ENCODE assay signal across 8 mouse cellular contexts in genomic region chr10:76032402-76033118, GRCm38 (mm10). TPM values are rescaled to one million over a fixed set of nuclear protein-coding genes. Genes with fewer than 3 reads are reported as not detected.
A peak's percentile ranks its signal among the peaks of the same experiment; 100 is the strongest.
DNase-seq lines count a peak whose midpoint lies in the region; ATAC-seq lines count a peak whose summit lies in the region.

TSS of gene Zfp280b (plus strand) at chr10:76032650.

- intact Hi-C loops in gastrocnemius, postnatal 14 days (cut with DNase I; ENCODE audit: low total_unique reads) = no loop called here
- intact Hi-C loops in left cerebral cortex, postnatal 10 days (cut with DNase I) = no loop called here

- peak; percentile 90 for DNase-seq in adipocyte (ENCODE audit: low spot score)
- peak; percentile 99 for DNase-seq in embryo, embryonic 10 days (ENCODE audit: low spot score)
- DNase-seq in gastrocnemius, postnatal 14 days = peak; percentile 96
- peak; percentile 94 to 97 for DNase-seq in left cerebral cortex, postnatal 10 days (ENCODE audit: extremely low spot score in 1 of 2, low spot score in 2 of 2)
- peak; percentile 93 for DNase-seq in right cerebral cortex, postnatal 25 days
- DNase-seq in urinary bladder, postnatal 4 days (ENCODE audit: low spot score in 2 of 2) = peak; percentile 90 to 95

- ATAC-seq in inflammation-experienced regulatory T-cells, adult 6 months = peak; percentile 90
- peak; percentile 99 for ATAC-seq in megakaryocyte-erythroid progenitor cell, adult 5-6 weeks (replicated peaks; ENCODE audit: low FRiP score, low TSS enrichment, poor library complexity, severe bottlenecking)

RNA-seq across cellular contexts. Expression of gene Zfp280b, which starts in this region (rescaled TPM):
- 1 to 10 TPM; 7.5 TPM for total RNA-seq in gastrocnemius, postnatal 14 days (2021)
- polyA plus RNA-seq in inflammation-experienced regulatory T-cells, adult 6 months (2017; shearing (Covaris generic)) = 10 to 100 TPM in 1 of 3 experiments, 1 to 10 TPM in 2; 9.6 to 10.3 (median 9.9) TPM
- 1 to 10 TPM; 7.9 to 9.2 TPM for total RNA-seq in left cerebral cortex, postnatal 10 days (2021)
- 15.2 and 25.8 TPM in 2 replicates for total RNA-seq in megakaryocyte-erythroid progenitor cell, adult 5-6 weeks (2014; fragmentation: Nextera tagmentation)
- 9.3 and 11.9 TPM in 2 replicates for total RNA-seq in megakaryocyte-erythroid progenitor cell, adult 5-6 weeks (2017)

Comparison
In these comparisons a context has a peak if more than half of its experiments do, and no peak if none do; other contexts are left out.
1. Peak in every context shown above with its lines: DNase-seq and ATAC-seq.